Mouse (Mus musculus): ENCODE data around the gene Mroh2a. TPM values are rescaled to one million over a fixed set of nuclear protein-coding genes. Genes with fewer than 3 reads are reported as not detected.

Gene Mroh2a
- polyA plus RNA-seq, 2 experiments from 2014 or later = 1.4 to 2.5 TPM

Other genes starting within 250 kb of the Mroh2a start
- 10 to 100 TPM; 17.2 to 20.1 TPM for gene Usp40, start 218.4 kb upstream of the Mroh2a start, polyA plus RNA-seq (2017; shearing (Covaris generic))
- gene Ugt1a10, start 171.6 kb upstream of the Mroh2a start, polyA plus RNA-seq (2017; shearing (Covaris generic)) = not detected
- under 1 TPM in 1 of 2 experiments, not detected in 1; 0.25 TPM for gene Ugt1a9, start 156.2 kb upstream of the Mroh2a start, polyA plus RNA-seq (2017; shearing (Covaris generic))
- gene Ugt1a8, start 139.2 kb upstream of the Mroh2a start, polyA plus RNA-seq (2017; shearing (Covaris generic)) = not detected
- gene Ugt1a7c, start 131.9 kb upstream of the Mroh2a start, polyA plus RNA-seq (2017; shearing (Covaris generic)) = under 1 TPM; 0.17 to 0.45 TPM
- gene Ugt1a6b, start 123.7 kb upstream of the Mroh2a start, polyA plus RNA-seq (2017; shearing (Covaris generic)) = not detected
- gene Ugt1a6a, start 92.2 kb upstream of the Mroh2a start, polyA plus RNA-seq (2017; shearing (Covaris generic)) = 1 to 10 TPM in 1 of 2 experiments, under 1 TPM in 1; 0.86 to 1.4 TPM
- not detected for gene Ugt1a5, start 61.0 kb upstream of the Mroh2a start, polyA plus RNA-seq (2017; shearing (Covaris generic))
- gene Ugt1a2, start 26.4 kb upstream of the Mroh2a start, polyA plus RNA-seq (2017; shearing (Covaris generic)) = not detected
- gene Dnajb3, start 21.2 kb upstream of the Mroh2a start, polyA plus RNA-seq (2017; shearing (Covaris generic)) = under 1 TPM; 0.48 to 0.63 TPM
- gene Ugt1a1, start 15.0 kb upstream of the Mroh2a start, polyA plus RNA-seq (2017; shearing (Covaris generic)) = not detected
- 10 to 100 TPM; 38.2 to 70.5 TPM for gene Hjurp, start 50.6 kb downstream of the Mroh2a start, polyA plus RNA-seq (2017; shearing (Covaris generic))
- gene Trpm8, start 50.7 kb downstream of the Mroh2a start, polyA plus RNA-seq (2017; shearing (Covaris generic)) = not detected
- not detected for gene Spp2, start 180.0 kb downstream of the Mroh2a start, polyA plus RNA-seq (2017; shearing (Covaris generic))